Mouse (Mus musculus) embryonic facial prominence, embryonic 11.5 days (tissue): ENCODE measurements around the gene Apoc4. TPM values are rescaled to one million over a fixed set of nuclear protein-coding genes. Genes with fewer than 3 reads are reported as not detected.

ENCODE experiments used
- ATAC-seq: fragments of 200-750 bp; cut with Nextera tagmentation; replicated peaks from 2 replicates; pipeline ENCODE4 v1.8.0; 2017; ENCODE audit warnings: low read depth; ENCODE audit not compliant: insufficient number of reproducible peaks, low FRiP score, low TSS enrichment
- DNase-seq: peaks from one replicate; pipeline ENCODE4 v3.0.0-alpha.2; 2015; ENCODE audit warnings: low spot score
- H3K27ac ChIP-seq: fragments of 300-500 bp; sonication (generic); replicated peaks from 2 replicates; pipeline ENCODE4 v1.5.1; 2014; ENCODE audit warnings: mild to moderate bottlenecking, low read depth, low read length, control low read depth
- H3K27me3 ChIP-seq: fragments of 300-500 bp; sonication (generic); 2 replicates; pipeline ENCODE4 v1.6.1; 2014; ENCODE audit warnings: mild to moderate bottlenecking, low read length, moderate library complexity, mixed read lengths; ENCODE audit not compliant: control insufficient read depth, insufficient read depth
- H3K36me3 ChIP-seq: fragments of 300-500 bp; sonication (generic); replicated peaks from 2 replicates; pipeline ENCODE4 v1.6.1; 2014; ENCODE audit warnings: low read depth, mild to moderate bottlenecking, low read length, moderate library complexity, mixed read lengths; ENCODE audit not compliant: control insufficient read depth, insufficient read depth
- H3K4me1 ChIP-seq: fragments of 300-500 bp; sonication (generic); 2 replicates; pipeline ENCODE4 v1.6.1; 2014; ENCODE audit warnings: low read length, mixed read lengths; ENCODE audit not compliant: control insufficient read depth, insufficient read depth
- H3K4me2 ChIP-seq: fragments of 300-500 bp; sonication (generic); 2 replicates; pipeline ENCODE4 v1.6.1; 2014; ENCODE audit warnings: low read depth, mild to moderate bottlenecking, control low read depth, low read length, moderate library complexity
- H3K4me3 ChIP-seq: fragments of 300-500 bp; sonication (generic); 2 replicates; pipeline ENCODE4 v1.5.1; 2014; ENCODE audit warnings: low read depth, low read length, control low read depth
- H3K9ac ChIP-seq: fragments of 300-500 bp; sonication (generic); replicated peaks from 2 replicates; pipeline ENCODE4 v1.6.1; 2014; ENCODE audit warnings: mild to moderate bottlenecking, control low read depth, low read length
- H3K9me3 ChIP-seq: fragments of 300-500 bp; sonication (generic); replicated peaks from 2 replicates; pipeline ENCODE4 v1.6.1; 2016; ENCODE audit warnings: mild to moderate bottlenecking, low read length, inconsistent platforms, mixed read lengths; ENCODE audit not compliant: control insufficient read depth
- WGBS: fragments of 180-500 bp; shearing (Covaris S2); extraction: QIAGEN DNeasy Blood & Tissue Kit; methylation state at CpG from one replicate; pipeline ENCODE4 v1.1.7; 2014; 5-methylcytosine and 5-hydroxymethylcytosine counted together
- polyA plus RNA-seq: library from polyadenylated mRNA; unstranded; fragments of >200 nt; fragmentation: Nextera tagmentation; extraction: Ambion mirVana; gene quantifications from 2 replicates; pipeline ENCODE4 v1.2.1, GENCODE M21; 2014

Gene Apoc4
- polyA plus RNA-seq, 1 experiment from 2014 or later: not detected

DNA sequence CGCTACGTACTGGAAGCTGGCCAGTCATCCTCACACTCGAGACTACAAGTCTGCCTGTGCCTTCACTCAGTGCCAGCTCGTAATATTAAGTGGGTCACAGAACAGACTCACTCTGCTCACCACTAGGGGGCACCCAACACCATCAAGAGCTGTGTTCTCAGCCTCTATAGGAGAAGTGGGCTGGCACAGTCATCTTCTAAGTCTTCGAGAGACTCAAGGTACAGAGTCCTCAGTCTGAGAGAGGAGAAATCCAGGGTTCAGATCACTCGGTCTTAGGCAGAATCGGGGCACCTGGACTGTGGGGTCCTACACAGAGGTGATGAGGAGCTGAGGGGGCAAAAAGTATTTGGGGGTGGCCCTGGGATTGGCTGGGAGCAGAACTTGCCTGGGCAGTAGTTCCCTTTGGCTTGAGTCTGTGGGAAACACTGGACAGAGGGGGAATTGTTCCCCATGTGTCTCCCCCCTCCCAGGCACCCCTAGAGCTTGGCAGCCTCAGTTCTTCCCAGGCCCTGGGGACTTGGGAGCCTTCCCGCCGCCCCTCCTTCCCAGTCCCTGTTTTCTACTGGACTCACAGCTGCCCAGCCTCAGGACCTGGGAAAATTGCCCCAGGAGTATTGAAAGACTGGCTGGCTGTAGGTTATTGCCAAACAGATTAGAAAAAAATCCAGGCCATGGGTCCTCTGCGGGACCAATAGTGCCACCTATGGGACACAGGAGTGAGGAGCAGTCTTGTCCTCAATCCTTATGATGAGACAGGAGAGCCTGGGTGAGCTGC, 12.1 kb downstream of the Apoc4 start:
- Histone ChIP-seq H3K36me3 (no peaks in the 10 kb centered on the region), H3K4me1 (no peaks in the 10 kb centered on the region), H3K27ac (0 out of 2 replicates have a peak overlapping the region, but pooled peaks have one; percentile 20), H3K4me2 (peak overlapping the region; percentile 16; the same call in 1 of the 2 replicates), H3K27me3 (no peaks in the 10 kb centered on the region), H3K9ac (peak overlapping the region; percentile 51), H3K4me3 (no peak overlapping the region), H3K9me3 (no peaks in the 10 kb centered on the region)
- peak; percentile 96 for DNase-seq
- ATAC-seq: peak; percentile 77
- WGBS: 7% methylated on average over 10 of the region's 10 CpGs

DNA sequence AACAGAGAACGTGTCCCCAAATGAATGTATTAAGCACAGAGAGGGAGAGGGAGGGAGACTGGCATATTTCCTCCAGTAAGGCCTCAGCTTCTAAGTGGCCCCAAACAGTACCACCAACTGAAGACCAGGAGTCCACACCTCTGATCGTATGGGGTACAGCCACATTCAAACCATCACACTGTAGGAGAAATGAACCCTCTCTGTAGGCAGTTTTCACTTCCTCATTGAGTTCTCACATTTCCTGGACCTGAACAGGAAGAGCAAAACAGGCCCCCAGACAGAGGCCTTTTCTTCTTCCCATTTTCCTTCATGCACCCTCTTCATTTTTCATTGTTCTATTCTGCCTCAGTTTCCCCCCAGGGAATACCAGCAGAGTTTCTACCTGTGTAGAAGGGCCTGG, 13.8 kb downstream of the Apoc4 start:
- no peak overlapping the region for H3K4me3 ChIP-seq
- no peak for DNase-seq
- no peak overlapping the region for H3K9ac ChIP-seq
- no peaks in the 10 kb centered on the region for H3K27me3 ChIP-seq
- peaks cover 6% of the 10 kb centered on the region; the same call in 1 of the 2 replicates for H3K4me1 ChIP-seq
- no peaks in the 10 kb centered on the region for H3K36me3 ChIP-seq
- no peaks in the 10 kb centered on the region for H3K9me3 ChIP-seq
- no peak for ATAC-seq
- WGBS: 82% methylated on average over 2 of the region's 2 CpGs
- no peak overlapping the region for H3K27ac ChIP-seq
- no peak overlapping the region for H3K4me2 ChIP-seq

DNA sequence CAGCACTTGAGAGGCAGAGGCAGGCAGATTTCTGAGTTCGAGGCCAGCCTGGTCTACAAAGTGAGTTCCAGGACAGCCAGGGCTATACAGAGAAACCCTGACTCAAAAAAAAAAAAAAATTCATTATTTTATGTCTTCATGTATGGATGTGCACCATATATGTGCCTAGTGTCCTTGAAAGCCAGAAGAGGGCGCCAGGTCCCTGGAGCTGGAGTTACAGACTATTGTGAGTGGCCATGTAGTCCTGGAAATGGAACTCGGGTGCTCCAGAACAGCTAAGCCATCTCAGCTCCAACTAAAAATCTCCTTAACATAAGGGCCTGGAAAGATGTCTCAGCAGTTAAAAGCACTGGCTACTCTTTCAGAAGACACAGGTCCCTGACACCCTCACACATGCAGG, 14.5 kb downstream of the Apoc4 start:
- no peak overlapping the region for H3K9ac ChIP-seq
- DNase-seq (no peak), ATAC-seq (no peak)
- H3K4me2 ChIP-seq: no peak overlapping the region
- H3K4me3 ChIP-seq: no peak overlapping the region
- H3K4me1 ChIP-seq: peaks cover 6% of the 10 kb centered on the region; the same call in 1 of the 2 replicates
- H3K36me3 ChIP-seq: peaks cover 1% of the 10 kb centered on the region
- H3K27me3 ChIP-seq: no peaks in the 10 kb centered on the region
- H3K9me3 ChIP-seq: no peaks in the 10 kb centered on the region
- H3K27ac ChIP-seq: no peak overlapping the region
- 62% methylated on average over 3 of the region's 3 CpGs for WGBS

DNA sequence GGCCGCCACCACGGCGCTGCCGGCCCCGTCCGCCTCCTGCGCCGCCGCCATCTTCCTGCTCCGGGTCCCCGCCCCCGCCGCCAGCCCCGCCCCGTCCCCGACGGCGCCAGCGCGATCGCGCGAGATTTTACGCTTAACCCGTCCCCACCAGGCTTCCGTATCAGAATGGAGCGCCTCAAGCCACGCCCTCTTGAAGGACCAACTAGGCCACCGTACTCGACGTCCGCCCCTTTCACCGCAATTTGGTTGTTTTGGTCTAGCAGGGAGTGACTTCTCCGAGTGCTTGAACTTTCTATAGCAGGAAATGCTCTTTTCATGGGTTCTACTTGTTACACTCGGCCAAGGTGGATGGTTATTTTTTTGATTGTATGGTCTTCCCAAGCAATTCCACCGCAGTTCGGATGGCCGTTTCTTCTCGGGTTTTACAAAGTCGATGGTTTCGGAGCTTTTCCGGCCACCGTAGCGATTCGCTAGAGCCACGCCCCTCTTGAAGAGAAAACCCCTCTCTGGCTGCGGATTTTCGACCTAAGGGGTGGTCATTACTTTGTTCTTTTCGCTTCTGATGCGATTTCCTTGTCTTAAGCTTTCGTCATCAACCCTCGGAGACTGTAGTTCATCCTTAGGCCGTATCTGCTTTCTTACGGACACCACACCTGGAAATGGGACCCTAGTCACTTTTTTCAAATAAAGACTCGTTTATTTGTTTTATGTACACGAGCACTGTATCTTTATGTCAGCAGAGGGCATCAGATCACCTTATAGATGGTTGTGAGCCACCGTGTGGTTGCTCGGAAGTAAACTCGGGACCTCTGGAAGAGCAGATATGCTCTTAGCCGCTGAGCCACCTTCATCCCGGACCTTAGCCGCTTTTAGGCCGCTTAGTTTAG, 16.1 kb downstream of the Apoc4 start, which contains the start of gene Clptm1:
Gene Clptm1, minus strand, starts transcription at position 79 of the 887 bp plus-strand sequence.
- peaks cover 2% of the 10 kb centered on the region for H3K36me3 ChIP-seq
- no peaks in the 10 kb centered on the region for H3K9me3 ChIP-seq
- peak within 1 kb of the TSS; percentile 83 for H3K9ac ChIP-seq
- peak within 1 kb of the TSS; percentile 94 for H3K4me3 ChIP-seq
- peak within 1 kb of the TSS; percentile 77 for H3K27ac ChIP-seq
- H3K27me3 ChIP-seq: no peaks in the 10 kb centered on the region
- peaks cover 6% of the 10 kb centered on the region; the same call in 1 of the 2 replicates for H3K4me1 ChIP-seq
- WGBS: under 1% methylated on average over 59 of the region's 63 CpGs
- ATAC-seq: peak; percentile 71
- peak within 1 kb of the TSS; percentile 80 for H3K4me2 ChIP-seq
- DNase-seq: peak; percentile 98

DNA sequence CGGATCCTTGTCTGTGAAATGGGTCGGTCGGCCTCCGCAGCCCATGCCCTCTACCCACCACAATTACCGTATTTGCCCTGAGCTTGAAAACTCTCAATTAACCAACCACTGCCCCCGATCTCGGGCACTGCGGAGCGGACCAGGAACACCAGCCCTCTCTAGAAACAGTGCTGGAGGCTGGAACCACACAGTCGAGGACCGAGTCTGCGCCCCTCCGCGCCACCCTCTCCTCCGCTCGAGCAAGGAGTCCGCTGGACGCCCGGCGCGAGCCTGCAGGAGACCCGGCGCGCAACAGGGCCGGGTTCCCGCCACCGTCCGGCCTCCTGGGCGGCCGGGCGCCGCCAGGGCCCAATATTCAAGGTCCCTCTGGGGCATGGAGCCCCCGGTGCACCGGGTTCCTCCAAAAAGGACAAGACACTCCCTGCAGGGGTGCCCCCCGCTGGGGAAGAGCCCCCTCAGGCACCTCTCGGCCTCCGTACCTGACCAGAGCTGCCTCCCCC, 16.8 kb downstream of the Apoc4 start:
- peaks cover 6% of the 10 kb centered on the region; the same call in 1 of the 2 replicates for H3K4me1 ChIP-seq
- H3K36me3 ChIP-seq: peaks cover 2% of the 10 kb centered on the region
- WGBS: under 1% methylated on average over 37 of the region's 37 CpGs
- peak; percentile 68 for ATAC-seq
- H3K27me3 ChIP-seq: no peaks in the 10 kb centered on the region
- peak overlapping the region; percentile 94 for H3K4me3 ChIP-seq
- no peaks in the 10 kb centered on the region for H3K9me3 ChIP-seq
- 0 out of 2 replicates have a peak overlapping the region, but pooled peaks have one; percentile 29 for H3K27ac ChIP-seq
- peak overlapping the region; percentile 80 for H3K4me2 ChIP-seq
- no peak for DNase-seq
- peak overlapping the region; percentile 83 for H3K9ac ChIP-seq

DNA sequence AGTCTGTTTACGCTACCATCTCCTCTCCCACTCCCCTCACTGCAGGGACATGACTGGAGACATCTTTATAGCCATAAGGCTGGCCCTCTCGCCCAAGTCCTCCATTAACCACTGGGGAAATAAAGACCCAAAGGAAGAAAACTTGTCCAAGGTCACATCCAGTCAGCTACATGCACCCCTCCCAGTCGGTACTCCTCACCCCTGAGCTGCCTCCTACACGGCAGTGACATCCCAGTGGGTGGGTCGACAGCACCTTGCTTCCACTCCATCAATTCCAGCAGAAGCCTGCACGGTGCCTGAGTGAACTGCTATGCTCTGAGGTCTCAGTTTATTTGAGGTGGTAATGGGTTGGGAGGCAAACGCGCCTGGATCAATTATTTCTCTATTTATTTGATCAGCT, 17.3 kb downstream of the Apoc4 start:
- Histone ChIP-seq H3K9me3 (no peaks in the 10 kb centered on the region), H3K4me3 (peak overlapping the region; percentile 94), H3K27me3 (no peaks in the 10 kb centered on the region), H3K36me3 (peaks cover 2% of the 10 kb centered on the region), H3K4me2 (peak overlapping the region; percentile 80), H3K27ac (no peak overlapping the region), H3K4me1 (peaks cover 6% of the 10 kb centered on the region; the same call in 1 of the 2 replicates), H3K9ac (peak overlapping the region; percentile 83)
- no peak for DNase-seq
- ATAC-seq: 0 out of 2 replicates have a peak, but pooled peaks have one; percentile 21
- WGBS: 22% methylated on average over 8 of the region's 8 CpGs

DNA sequence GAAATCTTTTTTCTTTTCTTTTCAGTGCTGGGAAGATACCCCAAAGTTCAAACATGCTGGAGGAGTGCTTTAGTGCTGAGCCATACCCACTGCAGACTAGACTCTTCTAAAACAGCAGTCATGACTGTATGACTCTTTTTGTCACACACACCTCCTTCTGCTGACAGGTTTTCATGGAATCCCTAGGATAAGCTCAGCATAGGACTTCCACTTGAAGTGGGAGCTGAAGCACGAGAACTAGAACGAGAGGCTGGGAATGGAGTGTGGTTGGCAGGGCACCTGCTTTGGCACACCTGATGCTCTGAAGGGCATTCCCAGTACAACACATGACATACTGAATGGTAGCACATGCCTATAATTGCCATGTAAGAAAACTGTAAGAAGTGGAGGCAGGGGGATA, 28.7 kb downstream of the Apoc4 start:
- H3K9ac ChIP-seq: no peak overlapping the region
- H3K4me2 ChIP-seq: no peak overlapping the region
- H3K27me3 ChIP-seq: no peaks in the 10 kb centered on the region
- no peak for DNase-seq
- H3K4me3 ChIP-seq: no peak overlapping the region
- 95% methylated on average over 2 of the region's 2 CpGs for WGBS
- ATAC-seq: no peak
- H3K9me3 ChIP-seq: no peaks in the 10 kb centered on the region
- peaks cover 5% of the 10 kb centered on the region for H3K36me3 ChIP-seq
- H3K4me1 ChIP-seq: no peaks in the 10 kb centered on the region
- H3K27ac ChIP-seq: no peak overlapping the region
